Mouse (Mus musculus): Measurements from ENCODE around the gene Olfr1436.
"Not testable (repeated sequence)": the region's sequence is repeated elsewhere in the genome, so short reads cannot be mapped to it uniquely, and the experiment has no call there.

The Olfr1436 gene

DNA sequence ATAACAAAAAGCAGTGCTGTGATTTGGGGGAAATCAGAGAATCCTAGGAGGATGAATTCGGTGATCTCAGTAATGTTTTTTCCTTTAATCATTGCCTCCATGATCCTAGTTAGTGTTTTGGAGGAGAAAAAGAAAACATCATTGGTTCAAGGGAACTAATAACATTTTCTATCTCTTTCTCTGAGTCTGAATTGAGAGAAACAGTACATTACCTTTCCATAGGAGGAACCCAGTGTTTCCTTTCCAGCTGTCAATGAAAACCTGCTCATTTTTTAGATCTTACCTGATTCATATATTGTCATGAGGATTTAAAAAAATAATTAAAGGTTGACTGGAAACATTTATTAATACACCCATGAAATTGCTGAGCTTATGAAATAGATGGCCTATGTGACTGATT lies at the start of gene Olfr1436:
TSS of gene Olfr1436 (minus strand) at position 101 of the 400 bp plus-strand sequence.
- not testable (repeated sequence) for DNase-seq

GRCm38 (mm10) chr19:12335810-12336209 lies 36.9 kb upstream of the Olfr1436 start, which contains the start of gene Olfr1438-ps1:
Olfr1438-ps1 (minus strand) TSS chr19:12335910.
- DNase-seq = no peak

DNA sequence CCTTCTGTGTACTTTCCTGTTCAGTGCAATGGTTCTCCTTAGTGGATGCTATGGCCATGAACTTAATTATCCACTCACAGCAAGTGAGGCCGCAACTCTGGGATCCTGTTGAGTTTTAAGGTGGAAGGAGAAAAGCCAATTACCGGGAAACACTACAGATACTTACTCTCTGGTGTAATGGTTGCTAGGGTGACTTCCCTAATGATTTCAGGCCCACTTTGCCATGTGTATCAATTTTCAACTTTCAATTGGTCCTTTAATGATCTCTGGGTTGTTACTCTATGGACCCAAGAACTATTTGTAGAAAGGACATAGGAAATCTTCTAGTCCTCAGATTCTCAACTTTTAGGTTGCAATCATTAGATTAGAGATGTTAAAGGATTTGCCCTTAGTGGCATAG lies 26.1 kb upstream of the Olfr1436 start, which contains the start of gene Olfr1437:
TSS of gene Olfr1437 (minus strand) at position 101 of the 400 bp plus-strand sequence.
- DNase-seq = no peak

DNA sequence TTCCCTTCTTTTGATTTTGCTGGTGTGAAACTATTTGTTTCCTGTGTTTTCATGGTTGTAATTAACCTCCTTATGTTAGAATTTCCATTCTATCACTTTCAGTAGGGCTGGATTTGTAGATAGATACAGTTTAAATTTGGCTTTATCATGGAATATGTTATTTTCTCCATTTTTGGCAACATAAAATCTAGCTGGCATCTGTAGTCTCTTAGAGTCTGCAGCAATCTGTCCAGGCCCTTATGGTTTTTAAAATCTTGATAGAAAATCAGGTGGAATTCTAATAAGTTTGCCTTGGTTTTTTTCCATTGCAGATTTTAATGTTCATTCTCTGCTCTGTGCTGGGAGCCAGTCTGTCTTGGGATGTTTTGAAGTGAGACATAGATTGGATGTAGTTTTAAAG lies 6.0 kb downstream of the Olfr1436 start:
- DNase-seq = no peak

GRCm38 (mm10) chr19:12279554-12279953 lies 19.4 kb downstream of the Olfr1436 start, which contains the start of gene Olfr1434:
Olfr1434 (plus strand) TSS chr19:12279854.
- DNase-seq = no peak

DNA sequence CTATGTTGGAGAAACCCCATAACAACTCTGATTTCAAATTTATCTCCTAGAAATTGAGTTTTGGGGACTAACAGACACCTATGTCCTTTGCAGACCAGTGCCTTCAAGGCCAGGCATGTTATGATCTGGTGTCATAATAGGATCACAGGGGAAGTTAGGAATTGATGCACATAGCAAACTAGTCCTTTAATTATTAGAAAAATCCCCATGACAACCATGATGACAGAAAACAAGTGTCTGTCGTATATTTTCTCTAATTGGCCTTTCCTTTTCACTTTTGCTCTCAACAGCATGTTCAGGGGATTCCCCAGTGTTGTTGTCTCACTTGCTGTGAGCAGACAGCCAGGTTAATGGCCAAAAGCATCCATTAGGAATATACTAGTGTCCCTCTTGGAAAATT lies 38.2 kb downstream of the Olfr1436 start, which contains the start of gene Olfr235:
TSS of gene Olfr235 (plus strand) at position 301 of the 400 bp plus-strand sequence.
- DNase-seq = no peak

Measured in kidney, adult 9 months (tissue).